Mouse (Mus musculus) ES-CJ7 (cell line): ENCODE data around the gene Fkbpl.
A peak's percentile ranks its signal among the peaks of the same experiment; 100 is the strongest.

Experiments used
- DNase-seq: peaks from one replicate; pipeline ENCODE4 v3.0.0; 2011; ENCODE audit warnings: low read depth, low spot score

Gene Fkbpl

DNA sequence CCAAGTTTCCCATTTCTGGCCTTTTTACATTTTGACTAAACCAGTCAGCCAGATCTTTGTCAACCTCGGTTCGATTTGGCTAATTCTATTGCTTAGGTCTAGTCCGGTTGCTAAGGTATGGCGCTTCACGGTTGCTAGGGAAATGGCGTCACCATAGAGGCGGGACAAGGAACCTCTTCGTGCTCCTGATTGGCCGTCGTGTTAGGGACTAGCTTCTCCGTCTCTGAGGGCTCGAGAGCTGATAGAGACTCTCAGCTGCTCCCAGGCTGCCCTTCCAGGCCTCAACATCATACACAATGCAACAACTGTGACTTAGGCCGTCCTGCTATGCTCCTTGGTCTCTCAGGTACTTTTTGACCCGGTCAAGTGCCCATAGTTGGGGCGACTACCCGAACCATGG lies at the start of gene Fkbpl:
Gene Fkbpl (plus strand): TSS at position 157 of the 400 bp plus-strand sequence.
- peak; percentile 98 for DNase-seq

DNA sequence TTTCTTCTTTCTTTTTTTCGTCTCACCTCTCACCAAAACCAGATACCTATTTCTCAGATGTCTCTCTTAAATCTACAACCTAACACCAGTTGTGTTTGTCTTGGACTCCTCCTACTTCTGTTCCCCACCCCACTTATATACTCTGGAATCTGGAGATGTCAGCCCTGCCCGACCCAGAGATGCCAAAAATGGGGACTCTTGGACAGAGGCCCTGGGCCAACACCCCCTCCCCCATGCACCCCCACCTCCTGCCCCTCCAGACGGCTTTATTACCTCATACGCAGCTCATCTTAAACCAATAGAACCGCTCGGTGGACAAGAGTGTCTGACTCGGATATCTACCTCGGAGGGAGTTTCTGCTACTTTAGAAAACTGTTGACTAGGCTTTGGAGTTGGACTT lies 48.5 kb upstream of the Fkbpl start:
- no peak for DNase-seq

DNA sequence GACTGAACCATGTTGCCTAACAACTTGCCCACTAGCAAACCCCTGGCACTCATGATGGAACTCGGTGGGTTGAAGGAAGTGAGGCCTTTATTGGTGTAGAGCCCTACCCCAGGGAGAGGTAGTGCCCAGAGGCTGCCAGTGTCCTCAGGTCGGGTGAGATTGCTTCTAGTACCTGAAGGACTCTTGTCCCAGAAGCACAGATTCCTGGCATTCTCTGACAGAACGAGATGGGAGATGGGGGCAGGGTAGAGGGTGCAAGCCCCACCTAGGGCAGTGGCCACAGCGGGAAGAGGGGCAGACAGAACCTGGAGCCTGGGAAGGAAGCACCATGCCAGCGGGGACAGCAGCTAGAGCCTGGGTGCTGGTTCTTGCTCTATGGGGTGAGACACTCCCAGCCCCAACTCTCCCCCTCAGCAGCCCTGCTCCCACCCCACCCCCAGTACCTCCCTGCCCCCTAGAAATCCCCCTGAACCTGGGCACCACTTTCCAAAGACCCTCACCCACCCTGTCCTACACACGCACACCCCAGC lies 46.9 kb upstream of the Fkbpl start, which contains the start of gene Ager:
Gene Ager (plus strand): TSS at position 297 of the 530 bp plus-strand sequence.
- DNase-seq: no peak

DNA sequence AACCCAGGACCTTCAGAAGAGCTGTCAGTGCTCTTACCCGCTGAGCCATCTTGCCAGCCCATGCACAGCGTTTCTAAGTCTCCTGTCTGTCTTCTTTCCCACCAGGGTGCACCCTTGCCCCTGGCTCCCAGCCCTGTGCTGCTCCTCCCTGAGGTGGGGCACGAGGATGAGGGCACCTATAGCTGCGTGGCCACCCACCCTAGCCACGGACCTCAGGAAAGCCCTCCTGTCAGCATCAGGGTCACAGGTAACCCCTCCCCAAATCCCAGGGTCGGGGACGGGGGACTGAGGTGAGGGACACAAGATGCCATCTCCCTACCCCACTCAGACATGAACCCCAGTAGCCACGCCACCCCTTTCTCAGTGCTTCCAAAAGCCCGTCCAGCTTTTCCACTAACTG lies 44.7 kb upstream of the Fkbpl start:
- no peak for DNase-seq

DNA sequence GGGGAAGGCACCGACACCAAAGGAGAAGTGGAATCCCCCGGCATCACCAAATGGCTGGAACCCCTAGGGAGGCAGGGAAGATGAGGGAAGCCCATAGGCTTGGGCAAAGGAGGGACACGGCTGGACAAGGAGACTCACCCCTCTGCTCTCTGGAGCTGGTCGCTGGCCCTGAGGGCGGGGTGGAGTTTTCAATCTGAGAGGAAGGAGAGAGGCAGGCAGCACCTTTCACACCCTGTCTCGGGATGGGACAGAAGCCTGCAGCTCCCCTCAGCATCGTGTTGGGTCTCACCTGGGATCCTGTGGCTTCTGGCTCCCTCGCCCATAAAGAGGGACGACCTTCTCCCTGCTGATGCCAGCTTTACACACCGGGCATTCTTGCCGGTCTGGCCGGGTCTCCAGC lies 42.8 kb upstream of the Fkbpl start:
- DNase-seq: no peak

DNA sequence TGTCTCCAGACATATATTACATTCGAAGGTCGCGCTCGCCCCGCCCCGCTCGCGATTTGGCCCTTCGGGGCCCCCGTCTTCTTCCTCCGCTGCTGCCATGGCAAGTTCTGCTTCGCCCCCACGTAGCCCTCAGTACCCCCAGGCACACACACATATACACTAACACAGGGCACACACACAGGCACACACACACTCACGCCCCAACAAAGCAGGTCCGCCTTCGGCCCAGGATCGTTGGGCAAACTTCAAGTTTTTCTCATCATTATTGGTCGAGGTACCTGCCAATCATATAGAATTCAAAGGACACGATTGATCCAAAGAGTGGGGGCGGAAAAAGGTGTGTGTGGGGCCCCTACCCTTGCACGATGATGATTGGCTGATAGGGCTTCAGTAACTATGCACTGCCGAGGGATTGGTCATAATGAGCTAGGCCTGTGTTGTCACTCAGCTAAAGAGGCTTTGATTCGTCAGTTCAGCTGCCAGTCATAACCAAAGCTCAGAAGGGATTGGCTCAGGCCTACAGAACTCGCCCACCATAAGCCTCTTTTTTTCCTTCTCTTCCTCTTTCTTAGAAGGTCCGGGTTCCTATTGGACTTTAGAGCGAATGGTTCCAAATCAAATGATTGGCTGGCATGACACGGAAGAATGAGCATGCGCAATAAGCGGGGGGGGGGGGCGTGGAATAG lies 41.0 kb upstream of the Fkbpl start, which contains the start of gene Rnf5:
Gene Rnf5 (minus strand): TSS at position 316 of the 686 bp plus-strand sequence.
- DNase-seq: peak; percentile 100

DNA sequence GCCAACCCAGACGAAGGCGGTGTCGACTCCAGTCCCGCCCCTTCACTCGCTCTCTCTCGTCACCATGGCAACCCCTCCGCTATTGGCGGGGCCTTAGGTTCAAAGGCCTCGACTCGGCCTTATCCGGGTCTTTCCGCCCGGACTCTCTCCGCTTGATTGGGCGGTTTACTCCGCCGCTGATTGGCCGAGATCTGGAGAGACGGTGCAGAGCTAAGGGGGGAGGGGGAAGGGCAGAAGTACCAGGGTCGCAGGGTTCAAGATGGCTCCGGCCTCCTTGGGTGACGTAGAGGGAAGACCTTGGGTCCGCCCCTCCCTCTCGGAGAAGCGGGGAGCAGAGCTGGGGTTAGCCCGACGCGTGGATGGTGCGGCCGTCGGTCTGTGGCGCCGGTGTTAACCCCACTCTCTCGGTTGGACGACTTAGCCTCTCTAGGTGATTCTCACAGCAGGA lies 40.5 kb upstream of the Fkbpl start, which contains the start of gene Agpat1:
Gene Agpat1 (plus strand): TSS at position 202 of the 448 bp plus-strand sequence.
- peak; percentile 100 for DNase-seq

DNA sequence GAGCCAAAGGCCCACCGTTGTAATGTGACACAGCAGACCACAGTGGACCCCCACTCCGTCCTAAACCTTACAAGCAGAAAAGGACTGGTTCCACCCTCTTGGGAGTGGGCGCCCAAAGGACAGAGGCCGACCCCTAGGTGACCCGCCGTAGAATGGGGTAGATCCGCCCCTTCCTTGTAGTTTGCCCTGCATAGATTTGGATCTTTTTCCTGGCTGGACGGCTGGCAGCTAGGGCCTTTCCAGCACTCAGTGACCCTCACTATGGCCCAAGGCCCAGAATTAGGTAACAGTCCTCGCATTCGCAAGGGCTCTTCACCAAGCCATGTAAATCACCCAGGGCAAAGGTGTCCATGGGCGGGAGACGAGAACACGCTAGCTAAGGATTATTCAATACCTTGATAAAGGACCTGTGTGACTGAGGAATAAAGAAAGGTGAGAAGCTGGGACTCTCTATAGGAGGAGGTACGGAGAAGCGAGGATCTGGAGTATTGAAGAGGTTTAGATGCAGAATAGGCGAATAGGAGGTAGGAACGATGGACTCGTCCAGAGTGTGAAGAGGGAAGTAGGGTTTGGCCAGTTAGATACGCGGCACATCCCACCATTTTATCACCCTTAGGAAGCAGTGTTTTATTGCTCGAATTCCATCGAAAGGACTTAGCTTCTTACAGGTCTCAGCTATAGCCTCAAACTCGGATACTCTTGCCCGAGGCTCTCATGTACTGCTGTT lies 39.9 kb upstream of the Fkbpl start:
- DNase-seq: no peak

DNA sequence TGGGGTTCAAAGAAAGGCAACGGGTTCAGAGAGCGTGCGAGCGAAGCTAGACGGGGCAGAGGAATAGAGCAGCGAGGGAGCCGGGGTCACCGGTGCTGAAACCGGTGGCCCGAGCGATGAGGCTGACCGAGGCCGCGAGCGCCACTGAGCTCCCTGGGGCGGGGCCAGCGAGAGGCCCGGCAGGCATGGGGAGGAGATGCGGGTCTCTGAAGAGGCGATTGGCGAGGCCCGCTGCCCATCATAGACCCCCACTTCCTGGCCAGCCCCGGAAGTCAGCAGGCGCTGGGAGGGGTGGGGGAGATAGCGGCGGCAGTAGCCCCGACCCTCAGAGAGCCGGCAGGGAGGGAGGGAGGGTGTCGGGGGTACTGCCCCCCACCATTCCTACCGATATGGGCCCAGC lies 39.0 kb upstream of the Fkbpl start:
- peak; percentile 94 for DNase-seq

DNA sequence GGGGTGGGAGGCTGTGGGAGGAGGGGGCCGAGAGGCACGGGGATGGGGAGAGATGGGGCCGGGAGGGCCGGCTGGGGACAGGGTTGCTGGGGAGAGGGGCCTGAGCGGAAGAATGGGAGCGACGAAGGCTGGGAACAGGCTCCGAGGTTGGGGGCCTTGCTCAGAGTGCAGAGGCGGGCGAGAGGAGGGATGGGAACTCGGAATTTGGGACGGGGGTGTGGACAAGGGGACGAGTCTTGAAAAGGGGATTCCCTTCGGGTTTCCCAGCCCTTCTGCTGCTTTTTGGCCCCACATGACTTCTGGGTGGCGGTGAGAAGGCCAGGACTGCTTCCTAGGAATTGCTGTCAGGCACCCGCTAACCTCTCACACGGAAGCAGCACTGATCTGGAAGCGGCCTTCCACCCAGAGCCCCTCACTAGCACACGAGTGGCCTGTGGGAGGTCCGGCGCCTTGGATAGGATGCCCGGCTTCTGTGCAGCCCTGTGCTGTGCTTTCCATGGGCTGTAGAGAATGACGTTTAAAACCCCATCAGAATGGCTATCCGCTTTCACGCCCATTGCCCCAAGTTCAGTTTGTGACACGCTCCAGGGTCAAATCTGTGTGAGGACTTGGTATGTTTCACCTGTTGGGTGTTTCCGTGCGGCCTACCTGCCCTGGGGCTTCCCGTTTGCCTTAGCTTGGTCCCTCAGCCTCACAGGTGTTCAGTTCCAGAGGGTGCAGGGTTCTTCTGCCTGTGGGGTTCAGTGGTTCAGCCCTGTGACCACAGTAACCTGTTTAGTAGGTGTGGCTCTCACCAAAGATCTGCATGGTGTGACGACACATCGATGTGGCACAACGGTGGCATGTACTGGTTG lies 38.2 kb upstream of the Fkbpl start:
- no peak for DNase-seq

DNA sequence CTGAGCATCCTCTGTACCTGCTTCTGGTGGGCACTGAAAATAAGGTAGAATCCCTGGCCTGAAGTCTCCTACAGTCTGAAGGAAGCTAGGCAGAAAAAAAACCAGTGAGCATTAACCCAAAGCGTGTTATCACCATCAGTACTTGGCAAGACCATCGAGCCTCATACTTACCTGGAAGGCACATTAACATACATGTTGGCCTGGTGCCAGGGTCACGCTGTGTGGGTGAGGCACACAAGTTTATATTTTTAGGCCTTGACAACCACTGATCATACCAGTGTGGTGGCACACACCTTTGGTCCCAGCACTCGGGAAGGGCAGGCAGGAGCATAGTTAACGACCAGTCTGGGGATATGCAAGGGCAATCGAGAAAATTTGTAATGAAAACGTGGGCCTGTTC lies 36.6 kb upstream of the Fkbpl start:
- DNase-seq: no peak

DNA sequence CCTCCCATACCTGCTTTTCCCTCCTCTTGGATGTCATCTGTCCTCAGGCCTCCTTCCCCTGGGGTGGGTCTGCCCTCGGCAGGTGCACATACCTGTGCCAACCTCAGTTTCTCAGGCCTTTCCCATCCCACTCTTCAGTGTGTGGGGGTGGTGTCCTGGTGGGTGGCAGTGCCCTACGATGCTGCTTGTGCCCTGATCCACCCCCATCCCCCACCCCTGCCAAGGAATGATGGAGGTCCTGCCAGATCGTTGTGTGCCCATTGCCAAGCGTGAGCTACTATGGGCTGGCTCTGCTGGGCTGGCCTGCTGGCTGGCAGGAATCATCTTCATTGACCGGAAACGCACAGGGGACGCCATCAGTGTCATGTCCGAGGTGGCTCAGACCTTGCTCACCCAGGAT lies 33.5 kb upstream of the Fkbpl start:
- DNase-seq: no peak

DNA sequence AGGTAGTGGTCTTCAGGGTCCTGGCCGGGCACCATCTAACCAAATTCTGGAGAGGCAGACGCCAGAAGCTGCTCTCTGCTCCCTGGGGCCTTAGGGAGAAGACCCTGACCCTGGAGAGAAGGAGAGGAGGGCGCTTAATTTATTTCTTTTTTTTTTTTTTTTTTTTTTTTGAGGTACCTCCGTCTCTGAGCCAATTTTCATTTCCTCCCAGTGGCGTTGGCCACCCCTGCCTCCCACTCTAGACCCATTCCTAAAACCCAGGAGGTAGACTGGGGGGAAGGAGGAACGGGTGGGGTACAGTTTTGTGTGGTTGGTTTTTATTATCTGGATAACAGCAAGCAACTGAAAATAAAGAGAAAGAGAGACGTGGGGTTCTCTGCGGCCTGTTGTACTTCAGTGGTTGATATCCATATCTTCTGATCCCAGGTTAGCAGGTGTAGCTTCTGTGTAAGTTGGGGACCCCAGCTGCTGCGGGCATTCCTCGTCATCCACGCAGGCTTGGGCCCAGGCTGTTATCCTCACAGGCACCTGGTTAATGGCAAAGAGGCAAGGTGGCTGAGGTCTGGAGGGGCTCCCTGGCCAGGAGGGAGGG lies 31.4 kb upstream of the Fkbpl start:
- no peak for DNase-seq

DNA sequence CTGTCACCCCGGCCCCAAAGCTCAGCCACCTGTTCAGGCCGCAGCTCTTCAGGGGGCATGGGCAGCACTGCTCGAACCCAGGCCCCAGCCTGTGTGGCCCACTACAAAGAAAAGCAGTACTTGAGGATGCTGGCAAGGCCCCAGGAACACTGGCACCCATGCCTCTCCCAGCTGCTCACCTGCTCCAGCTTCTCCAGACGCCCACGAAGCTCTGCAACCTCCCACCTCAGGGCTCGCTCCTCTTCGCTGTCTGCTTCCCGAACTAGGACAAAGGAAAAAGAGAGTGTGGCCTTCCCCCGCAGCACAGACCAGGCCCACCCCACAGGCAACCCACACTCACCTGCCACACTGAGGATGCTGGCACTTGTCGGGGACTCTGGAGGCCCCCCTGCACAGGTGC lies 30.7 kb upstream of the Fkbpl start:
- DNase-seq: no peak

DNA sequence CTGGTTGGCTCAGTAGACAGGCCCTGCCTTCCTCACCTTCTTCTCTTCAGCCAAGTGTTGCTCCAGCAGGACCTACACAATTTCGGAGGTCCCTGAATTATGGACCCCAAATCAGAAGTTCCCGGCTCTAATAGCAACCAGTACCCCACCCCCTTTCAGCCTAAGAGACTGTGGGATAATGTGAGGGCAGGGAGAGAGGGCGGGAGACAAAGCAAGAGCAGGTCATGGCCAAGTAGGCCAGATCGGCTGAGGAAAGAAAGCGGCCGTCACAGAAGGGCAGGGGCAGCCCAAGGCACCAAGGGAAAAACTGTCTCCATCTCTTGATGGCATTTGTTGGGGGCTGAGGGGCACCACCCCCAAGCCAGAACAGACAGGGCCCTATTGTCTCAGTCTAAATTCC lies 28.7 kb upstream of the Fkbpl start, which contains the start of gene Egfl8:
Gene Egfl8 (minus strand): TSS at position 101 of the 400 bp plus-strand sequence.
- DNase-seq: no peak

DNA sequence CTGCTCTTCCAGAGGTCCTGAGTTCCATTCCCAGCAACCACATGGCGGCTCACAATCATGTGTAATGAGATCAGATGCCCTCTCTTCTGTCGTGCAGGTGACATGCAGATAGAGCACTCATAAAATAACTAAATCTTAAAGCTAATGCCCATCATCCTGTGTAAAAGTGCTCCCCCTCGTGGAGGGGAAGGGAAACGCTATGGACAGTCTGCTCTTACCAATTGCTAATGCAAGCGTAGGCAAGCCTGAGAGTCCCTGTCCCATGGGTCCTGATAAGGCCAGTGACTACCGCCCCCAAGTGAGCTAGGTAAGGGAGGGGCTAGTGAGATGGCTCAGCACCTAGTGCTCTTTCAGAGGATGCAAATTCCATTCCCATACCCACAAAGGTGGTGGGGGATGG lies 25.6 kb upstream of the Fkbpl start:
- DNase-seq: peak; percentile 80

DNA sequence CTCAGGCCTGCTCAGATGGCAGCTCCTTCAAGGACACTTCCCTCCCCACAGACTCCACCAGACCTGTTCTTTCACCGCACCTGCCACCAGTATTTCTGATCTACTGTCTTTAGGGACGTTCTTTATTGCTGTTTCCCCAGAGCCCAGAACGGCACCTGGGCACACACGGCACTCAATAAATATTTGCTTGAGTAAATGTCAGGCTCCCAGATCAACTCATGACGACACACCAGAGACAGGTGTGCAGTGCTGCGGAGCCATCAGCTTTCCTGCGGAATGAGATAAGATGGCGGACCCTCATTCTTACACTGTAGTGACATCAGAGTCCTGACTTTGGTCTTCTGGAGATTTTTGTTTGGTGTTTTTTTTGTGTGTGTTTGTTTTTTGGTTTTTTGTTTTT lies 23.6 kb upstream of the Fkbpl start:
- no peak for DNase-seq

DNA sequence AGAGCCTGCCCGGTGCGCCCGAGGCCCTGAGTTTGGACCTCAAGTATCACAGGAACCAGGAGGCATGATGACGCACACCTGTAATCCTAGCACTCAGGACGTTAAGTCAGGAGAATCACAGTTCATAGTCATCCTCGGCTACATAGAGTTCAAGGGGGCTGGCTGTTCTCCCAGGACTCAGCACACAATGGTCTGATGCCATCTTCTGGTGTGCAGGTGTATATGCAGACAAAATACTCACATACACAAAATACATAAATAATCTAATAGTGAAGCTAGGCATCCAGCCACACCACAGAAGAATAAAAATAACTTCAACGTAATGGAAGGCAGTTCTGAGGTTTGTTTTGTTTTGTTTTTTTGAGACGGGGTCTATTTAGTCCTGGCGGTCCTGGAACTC lies 21.4 kb upstream of the Fkbpl start:
- peak; percentile 41 for DNase-seq

DNA sequence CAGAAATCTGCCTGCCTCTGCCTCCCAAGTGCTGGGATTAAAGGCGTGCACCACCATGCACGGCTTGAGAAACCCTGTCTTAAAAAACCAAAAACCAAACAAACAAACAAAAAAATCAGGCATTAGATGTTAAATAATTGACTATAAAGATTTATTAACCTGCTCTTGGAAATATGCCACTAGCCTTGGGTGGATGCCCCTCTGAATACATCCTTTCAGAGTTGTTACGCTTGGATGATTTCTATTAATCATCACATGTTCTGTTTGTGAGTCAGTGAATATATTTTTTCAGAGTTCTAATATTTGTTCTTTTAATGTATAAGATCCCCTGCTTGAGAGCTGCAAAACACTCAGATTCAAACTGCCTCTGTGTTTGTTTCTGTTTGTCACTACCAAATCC lies 19.6 kb upstream of the Fkbpl start:
- no peak for DNase-seq

DNA sequence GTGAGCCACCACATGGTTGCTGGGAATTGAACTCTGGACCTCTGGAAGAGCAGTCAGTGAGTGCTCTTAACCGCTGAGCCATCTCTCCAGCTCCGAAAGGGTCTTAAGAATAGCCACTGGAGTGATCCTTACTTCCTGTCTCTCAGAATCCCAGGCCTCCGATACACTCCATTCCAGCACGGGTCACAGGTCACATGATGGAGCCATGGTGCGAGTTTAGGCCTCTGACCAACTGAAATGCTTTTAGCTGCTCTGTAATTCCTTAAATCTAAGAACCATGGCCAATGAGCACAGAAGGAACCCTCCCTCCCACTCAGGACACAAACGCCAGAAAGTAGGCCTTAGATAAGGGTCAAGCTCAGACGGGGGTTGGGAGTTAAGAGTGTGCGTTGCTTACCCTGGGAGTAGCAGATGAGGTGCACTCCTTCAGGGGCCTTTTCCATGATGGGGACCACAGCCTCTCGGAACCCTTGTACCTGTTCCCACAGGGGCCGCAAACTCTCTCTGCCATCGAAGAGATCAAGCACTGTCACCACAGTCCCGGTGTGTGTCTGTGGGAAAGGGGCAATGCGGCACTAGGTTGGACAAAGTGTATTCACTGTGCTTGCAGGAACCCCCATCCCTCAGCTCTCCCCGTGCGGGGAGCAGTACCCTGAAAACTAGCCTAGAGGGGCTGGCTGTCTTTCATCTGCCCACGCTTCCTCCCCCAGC lies 18.3 kb upstream of the Fkbpl start:
- DNase-seq: no peak

DNA sequence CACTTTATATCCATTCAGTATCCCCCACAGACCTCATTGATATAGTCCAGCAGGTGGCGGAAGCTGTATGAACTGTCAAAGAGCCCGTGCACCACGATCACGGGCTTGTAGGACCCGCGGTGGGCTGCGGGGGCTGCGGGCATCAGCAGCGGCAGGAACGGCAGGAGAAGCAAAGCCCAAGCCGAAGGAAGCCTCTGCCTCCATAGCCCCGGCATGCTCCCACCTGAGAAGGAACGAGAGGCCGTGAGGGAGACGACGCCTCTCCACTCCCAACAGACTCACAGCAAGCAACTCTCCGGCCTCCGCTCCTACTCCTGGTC lies 17.8 kb upstream of the Fkbpl start:
- DNase-seq: peak; percentile 53
